Mouse (Mus musculus): ENCODE measurements around the gene Otud7b. TPM values are rescaled to one million over a fixed set of nuclear protein-coding genes. Genes with fewer than 3 reads are reported as not detected.
"Not testable (repeated sequence)": the region's sequence is repeated elsewhere in the genome, so short reads cannot be mapped to it uniquely, and the experiment has no call there.

Gene Otud7b
- polyA plus RNA-seq, 1 experiment from 2014 or later, result 26.1 TPM

DNA sequence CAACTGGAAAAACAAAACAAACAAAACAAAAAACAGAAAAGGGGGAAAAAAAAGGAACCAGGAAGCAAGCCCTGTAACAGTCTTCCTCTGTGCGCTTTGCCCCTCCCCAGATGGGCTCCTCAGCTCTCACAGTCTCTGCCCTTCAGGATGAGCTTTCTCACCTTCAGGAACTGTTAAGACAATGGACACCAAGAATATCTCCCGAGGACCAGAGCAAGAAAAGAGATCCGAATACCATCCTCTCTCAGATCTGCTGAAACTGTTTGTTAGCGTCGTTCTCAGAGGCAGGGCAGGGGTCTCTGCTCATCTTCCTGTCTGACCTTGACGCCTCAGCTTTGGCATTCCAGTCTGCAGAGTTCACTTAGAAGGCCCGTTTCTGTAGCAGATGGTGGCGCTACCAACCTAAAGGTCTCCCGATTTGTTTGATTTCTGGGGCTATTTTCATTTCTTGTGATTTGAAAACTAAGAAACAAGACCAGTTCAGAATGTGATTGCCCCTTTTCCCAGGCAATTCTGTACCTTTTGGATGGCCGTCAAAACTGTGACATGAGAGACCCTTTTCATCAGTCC, 66.7 kb downstream of the Otud7b start:
- WGBS, result 66% methylated on average over 10 of the region's 10 CpGs
- H3K27ac ChIP-seq (replicated peaks), result peak overlapping the region; percentile 99
- no peak for ATAC-seq (ENCODE audit: insufficient number of reproducible peaks, low FRiP score, low TSS enrichment, low read depth)
- peaks cover 32% of the 10 kb centered on the region for H3K36me3 ChIP-seq
- peaks cover 34% of the 10 kb centered on the region for H3K4me1 ChIP-seq
- no peaks in the 10 kb centered on the region for H3K9me3 ChIP-seq (replicated peaks)
- H3K27me3 ChIP-seq, result no peaks in the 10 kb centered on the region
- no peak overlapping the region for H3K9ac ChIP-seq
- peak overlapping the region; percentile 93 for H3K4me3 ChIP-seq (replicated peaks)
- peak overlapping the region; percentile 63 for H3K4me2 ChIP-seq (replicated peaks)

DNA sequence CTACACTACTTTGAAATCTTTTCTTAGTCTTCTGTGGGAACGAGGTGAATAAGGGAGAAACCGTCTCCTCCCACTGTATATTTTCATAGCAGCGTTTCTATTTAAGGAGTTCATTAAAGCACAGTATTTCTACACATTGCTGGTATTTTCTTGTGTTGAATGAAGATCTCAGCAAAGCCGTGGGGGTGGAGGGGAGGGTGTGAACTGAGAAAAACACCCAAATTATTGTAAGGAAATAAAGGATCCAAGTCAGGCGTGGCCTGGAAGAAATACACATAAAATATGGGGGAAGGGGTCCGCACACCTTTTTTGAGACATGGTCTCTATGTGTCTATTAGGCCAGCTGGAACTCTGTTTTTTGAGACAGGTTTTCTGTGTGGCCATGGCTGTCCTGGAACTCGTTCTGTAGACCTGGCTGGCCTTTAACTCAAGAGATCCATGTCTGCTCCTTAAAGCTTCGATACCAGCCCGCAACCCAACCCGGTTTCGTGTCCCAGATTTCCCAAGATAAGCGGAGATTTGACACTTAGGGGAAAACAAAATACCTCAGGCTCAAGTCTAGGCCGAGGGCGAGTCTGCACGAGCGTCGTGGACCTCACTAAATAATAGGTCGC, 67.4 kb downstream of the Otud7b start:
- Histone ChIP-seq H3K27ac (replicated peaks) (peak overlapping the region; percentile 99), H3K4me2 (replicated peaks) (peak overlapping the region; percentile 63), H3K4me1 (peaks cover 34% of the 10 kb centered on the region), H3K36me3 (peaks cover 39% of the 10 kb centered on the region), H3K4me3 (replicated peaks) (peak overlapping the region; percentile 93), H3K9ac (peak overlapping the region; percentile 78), H3K27me3 (no peaks in the 10 kb centered on the region), H3K9me3 (replicated peaks) (no peaks in the 10 kb centered on the region)
- ATAC-seq (ENCODE audit: insufficient number of reproducible peaks, low FRiP score, low TSS enrichment, low read depth), result no peak
- 16% methylated on average over 18 of the region's 18 CpGs for WGBS

DNA sequence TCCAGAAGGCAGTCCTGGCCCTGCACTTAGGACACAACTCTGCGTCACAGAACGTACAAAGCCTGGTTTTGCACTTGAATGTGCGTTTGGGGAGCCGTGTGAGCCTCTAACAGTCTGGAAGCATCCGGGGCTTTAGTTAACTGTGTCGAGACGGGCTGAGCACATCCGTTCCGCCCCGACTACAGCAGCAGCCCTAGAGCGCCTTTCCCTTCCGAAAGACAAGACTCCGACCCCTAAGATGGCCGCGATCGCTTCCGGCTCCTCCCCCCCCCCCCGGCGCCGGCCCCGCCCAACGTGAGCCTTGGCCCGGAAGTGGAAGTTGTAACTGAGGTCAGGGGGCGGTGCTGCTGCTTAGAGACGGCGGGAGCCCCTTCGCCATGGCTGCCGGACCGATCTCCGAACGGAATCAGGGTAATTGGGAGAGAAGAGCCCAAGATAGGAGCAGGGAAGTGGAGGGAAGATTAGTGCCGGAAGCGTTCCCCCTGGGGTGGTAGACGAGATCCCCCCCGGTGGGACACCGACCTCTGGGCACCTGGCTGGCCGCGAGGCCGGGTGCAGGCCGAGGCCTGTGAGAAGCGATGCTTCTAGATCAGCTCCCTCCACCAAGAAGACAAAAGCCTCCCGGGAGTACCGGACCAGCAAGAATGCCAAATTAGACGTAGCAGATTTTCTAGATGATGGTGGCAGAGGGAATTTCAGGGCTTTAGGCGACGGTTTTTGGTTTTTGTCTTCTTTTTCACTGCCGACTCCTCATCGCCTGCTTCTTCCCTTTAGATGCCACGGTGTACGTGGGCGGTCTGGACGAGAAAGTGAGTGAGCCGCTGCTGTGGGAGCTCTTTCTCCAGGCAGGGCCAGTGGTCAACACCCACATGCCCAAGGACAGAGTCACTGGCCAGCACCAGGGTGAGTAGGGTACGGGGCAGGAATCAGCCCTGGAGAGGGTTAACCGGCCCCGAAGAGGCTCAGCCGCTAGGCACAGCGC, 68.2 kb downstream of the Otud7b start, which contains the start of gene Sf3b4:
Sf3b4 (plus strand) TSS at position 136 of the 982 bp plus-strand sequence.
- peak within 1 kb of the TSS; percentile 86 for H3K4me2 ChIP-seq (replicated peaks)
- peak within 1 kb of the TSS; percentile 99 for H3K27ac ChIP-seq (replicated peaks)
- H3K36me3 ChIP-seq, result peaks cover 43% of the 10 kb centered on the region
- ATAC-seq (ENCODE audit: insufficient number of reproducible peaks, low FRiP score, low TSS enrichment, low read depth), result peak; percentile 91
- peaks cover 34% of the 10 kb centered on the region for H3K4me1 ChIP-seq
- H3K4me3 ChIP-seq (replicated peaks), result peak within 1 kb of the TSS; percentile 93
- H3K9me3 ChIP-seq (replicated peaks), result no peaks in the 10 kb centered on the region
- no peaks in the 10 kb centered on the region for H3K27me3 ChIP-seq
- WGBS, result under 1% methylated on average over 58 of the region's 58 CpGs
- peak within 1 kb of the TSS; percentile 78 for H3K9ac ChIP-seq

DNA sequence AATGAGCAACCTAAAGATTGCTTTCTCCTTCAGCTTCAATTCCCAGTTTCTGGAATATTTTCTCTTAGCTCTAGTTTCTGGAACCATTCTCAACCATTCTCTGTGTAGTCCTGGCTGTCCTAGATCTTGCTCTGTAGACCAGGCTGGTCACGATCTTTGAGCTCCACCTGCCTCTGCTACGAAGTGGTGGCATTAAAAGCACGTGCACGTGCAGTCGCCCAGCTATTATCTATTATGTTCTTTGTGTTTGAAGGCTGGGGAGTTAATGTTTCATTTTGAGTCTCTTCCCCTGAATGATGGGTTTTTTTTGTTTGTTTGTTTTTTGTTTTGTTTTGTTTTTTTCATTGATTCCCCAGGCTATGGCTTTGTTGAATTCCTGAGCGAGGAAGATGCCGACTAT, 68.9 kb downstream of the Otud7b start:
- H3K9me3 ChIP-seq (replicated peaks), result no peaks in the 10 kb centered on the region
- no peak for ATAC-seq (ENCODE audit: insufficient number of reproducible peaks, low FRiP score, low TSS enrichment, low read depth)
- no peaks in the 10 kb centered on the region for H3K27me3 ChIP-seq
- H3K4me3 ChIP-seq (replicated peaks), result peak overlapping the region; percentile 93
- no peak overlapping the region for H3K27ac ChIP-seq (replicated peaks)
- peaks cover 34% of the 10 kb centered on the region for H3K4me1 ChIP-seq
- H3K4me2 ChIP-seq (replicated peaks), result peak overlapping the region; percentile 86
- peak overlapping the region; percentile 74 for H3K9ac ChIP-seq
- 27% methylated on average over 7 of the region's 7 CpGs for WGBS
- H3K36me3 ChIP-seq, result peaks cover 49% of the 10 kb centered on the region

DNA sequence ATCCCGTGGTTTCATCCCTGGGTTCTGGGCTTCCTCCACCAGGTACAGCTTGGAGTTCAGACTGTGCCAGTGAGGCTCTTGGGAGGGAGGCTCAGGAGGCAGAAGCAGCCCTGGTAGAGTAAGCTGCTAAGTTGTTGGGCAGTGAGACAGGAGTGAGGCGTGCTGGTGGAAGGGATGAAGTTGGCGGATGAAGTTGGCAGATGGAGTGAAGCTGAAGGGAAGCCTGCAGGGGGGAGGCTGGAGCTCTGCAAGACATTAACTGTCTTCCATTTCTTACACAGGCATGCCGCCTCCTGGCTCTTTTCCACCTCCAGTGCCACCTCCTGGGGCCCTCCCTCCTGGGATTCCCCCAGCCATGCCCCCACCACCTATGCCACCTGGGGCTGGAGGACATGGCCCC, 69.7 kb downstream of the Otud7b start:
- WGBS, result 90% methylated on average over 4 of the region's 4 CpGs
- H3K4me3 ChIP-seq (replicated peaks), result peak overlapping the region; percentile 7; the same call in 1 of the 2 replicates
- not testable (repeated sequence) for H3K27me3 ChIP-seq; H3K27ac ChIP-seq (replicated peaks); H3K9ac ChIP-seq; H3K9me3 ChIP-seq (replicated peaks); ATAC-seq (ENCODE audit: insufficient number of reproducible peaks, low FRiP score, low TSS enrichment, low read depth); H3K4me2 ChIP-seq (replicated peaks)
- peaks cover 51% of the 10 kb centered on the region for H3K36me3 ChIP-seq
- H3K4me1 ChIP-seq, result peaks cover 36% of the 10 kb centered on the region

DNA sequence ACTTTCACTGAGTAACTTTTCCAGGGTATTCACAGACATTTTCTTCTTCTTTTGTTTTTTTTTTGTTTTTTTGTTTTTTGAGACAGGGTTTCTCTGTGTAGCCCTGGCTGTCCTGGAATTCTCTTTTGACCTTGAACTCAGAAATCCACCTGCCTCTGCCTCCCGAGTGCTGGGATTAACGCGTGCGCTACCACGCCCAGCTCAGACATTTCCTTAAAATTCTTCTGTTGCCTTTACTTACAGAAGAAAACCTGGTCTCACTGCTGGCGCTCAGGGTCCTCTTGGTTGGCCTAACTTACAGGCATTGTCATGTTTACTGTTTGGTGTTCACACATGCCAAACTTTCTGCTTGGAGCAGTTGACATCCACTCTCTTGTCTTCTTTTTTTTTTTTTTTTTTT, 70.9 kb downstream of the Otud7b start:
- Histone ChIP-seq H3K4me2 (replicated peaks) (no peak overlapping the region), H3K4me1 (peaks cover 40% of the 10 kb centered on the region), H3K27ac (replicated peaks) (no peak overlapping the region), H3K27me3 (no peaks in the 10 kb centered on the region), H3K9ac (no peak overlapping the region), H3K36me3 (peaks cover 42% of the 10 kb centered on the region), H3K4me3 (replicated peaks) (no peak overlapping the region), H3K9me3 (replicated peaks) (no peaks in the 10 kb centered on the region)
- WGBS, result 94% methylated on average over 6 of the region's 6 CpGs
- ATAC-seq (ENCODE audit: insufficient number of reproducible peaks, low FRiP score, low TSS enrichment, low read depth), result no peak

DNA sequence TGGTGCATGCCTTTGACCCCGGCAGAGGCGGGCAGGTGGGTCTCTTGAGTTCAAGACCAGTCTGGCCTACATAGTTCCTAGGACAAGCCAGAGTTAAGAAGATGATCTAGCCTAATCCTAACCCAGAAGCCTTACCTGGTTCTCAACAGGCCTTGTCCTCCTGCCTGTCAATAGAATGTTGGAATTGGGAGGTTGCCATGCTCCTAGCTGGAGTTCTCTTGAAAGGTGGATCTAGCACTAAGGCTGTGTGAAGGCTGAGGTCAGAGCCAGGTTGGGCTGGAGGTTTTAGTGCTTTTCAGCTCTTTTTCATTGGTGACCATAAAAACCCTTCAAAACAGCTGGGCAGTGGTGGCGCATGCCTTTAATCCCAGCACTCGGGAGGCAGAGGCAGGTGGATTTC, 74.1 kb downstream of the Otud7b start:
- ATAC-seq (ENCODE audit: insufficient number of reproducible peaks, low FRiP score, low TSS enrichment, low read depth), result no peak
- Histone ChIP-seq H3K9ac (no peak overlapping the region), H3K4me2 (replicated peaks) (no peak overlapping the region), H3K4me3 (replicated peaks) (no peak overlapping the region), H3K36me3 (peaks cover 41% of the 10 kb centered on the region), H3K27ac (replicated peaks) (no peak overlapping the region), H3K4me1 (peaks cover 43% of the 10 kb centered on the region), H3K9me3 (replicated peaks) (no peaks in the 10 kb centered on the region), H3K27me3 (no peaks in the 10 kb centered on the region)
- 88% methylated on average over 4 of the region's 4 CpGs for WGBS

DNA sequence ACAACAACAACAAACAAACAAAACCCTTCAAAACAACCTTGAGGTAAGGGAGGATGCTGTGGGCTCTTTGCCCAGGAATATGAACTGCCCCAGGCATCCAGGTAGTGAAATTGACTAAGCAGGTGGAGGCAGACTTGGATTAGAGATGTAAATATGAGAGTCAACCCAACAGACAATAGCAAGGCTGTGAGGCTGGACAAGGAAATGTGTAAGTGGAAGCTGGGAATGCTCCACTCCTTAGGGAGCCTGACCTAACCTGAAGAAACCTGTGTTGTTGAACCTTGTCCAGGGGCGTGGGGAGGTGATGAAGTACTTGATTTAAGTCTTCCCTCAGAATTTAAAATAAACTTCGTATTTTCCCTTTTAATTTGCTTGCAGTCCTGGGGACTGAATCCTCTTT, 74.6 kb downstream of the Otud7b start:
- Histone ChIP-seq H3K27me3 (no peaks in the 10 kb centered on the region), H3K9ac (no peak overlapping the region), H3K4me3 (replicated peaks) (no peak overlapping the region), H3K4me1 (peaks cover 40% of the 10 kb centered on the region), H3K36me3 (peaks cover 41% of the 10 kb centered on the region), H3K9me3 (replicated peaks) (no peaks in the 10 kb centered on the region), H3K4me2 (replicated peaks) (no peak overlapping the region), H3K27ac (replicated peaks) (no peak overlapping the region)
- 66% methylated on average over 2 of the region's 2 CpGs for WGBS
- no peak for ATAC-seq (ENCODE audit: insufficient number of reproducible peaks, low FRiP score, low TSS enrichment, low read depth)

DNA sequence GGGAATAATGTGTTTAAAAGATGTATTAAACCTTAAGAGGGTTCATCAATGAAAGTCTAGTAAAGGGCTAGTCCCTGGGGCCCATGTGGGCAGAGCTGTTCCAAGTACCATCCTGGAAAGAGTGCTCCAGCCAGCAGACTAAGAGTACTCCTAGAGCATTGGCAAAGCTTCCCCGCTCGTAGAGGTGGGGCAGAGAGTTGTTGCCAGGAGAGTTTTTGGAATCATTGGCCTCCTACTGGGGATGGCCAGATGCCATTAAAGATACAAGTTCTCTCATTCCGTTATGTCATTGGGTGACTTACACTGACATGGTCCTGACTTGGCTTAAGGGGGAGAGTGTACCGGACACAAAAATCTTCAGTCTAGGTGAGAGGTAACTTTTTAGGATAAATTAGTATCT, 75.2 kb downstream of the Otud7b start:
- Histone ChIP-seq H3K27ac (replicated peaks) (no peak overlapping the region), H3K36me3 (peaks cover 38% of the 10 kb centered on the region), H3K27me3 (no peaks in the 10 kb centered on the region), H3K4me1 (peaks cover 33% of the 10 kb centered on the region), H3K9ac (no peak overlapping the region), H3K4me3 (replicated peaks) (no peak overlapping the region), H3K4me2 (replicated peaks) (no peak overlapping the region), H3K9me3 (replicated peaks) (no peaks in the 10 kb centered on the region)
- ATAC-seq (ENCODE audit: insufficient number of reproducible peaks, low FRiP score, low TSS enrichment, low read depth), result no peak
- WGBS, result 54% methylated on average over 4 of the region's 4 CpGs

DNA sequence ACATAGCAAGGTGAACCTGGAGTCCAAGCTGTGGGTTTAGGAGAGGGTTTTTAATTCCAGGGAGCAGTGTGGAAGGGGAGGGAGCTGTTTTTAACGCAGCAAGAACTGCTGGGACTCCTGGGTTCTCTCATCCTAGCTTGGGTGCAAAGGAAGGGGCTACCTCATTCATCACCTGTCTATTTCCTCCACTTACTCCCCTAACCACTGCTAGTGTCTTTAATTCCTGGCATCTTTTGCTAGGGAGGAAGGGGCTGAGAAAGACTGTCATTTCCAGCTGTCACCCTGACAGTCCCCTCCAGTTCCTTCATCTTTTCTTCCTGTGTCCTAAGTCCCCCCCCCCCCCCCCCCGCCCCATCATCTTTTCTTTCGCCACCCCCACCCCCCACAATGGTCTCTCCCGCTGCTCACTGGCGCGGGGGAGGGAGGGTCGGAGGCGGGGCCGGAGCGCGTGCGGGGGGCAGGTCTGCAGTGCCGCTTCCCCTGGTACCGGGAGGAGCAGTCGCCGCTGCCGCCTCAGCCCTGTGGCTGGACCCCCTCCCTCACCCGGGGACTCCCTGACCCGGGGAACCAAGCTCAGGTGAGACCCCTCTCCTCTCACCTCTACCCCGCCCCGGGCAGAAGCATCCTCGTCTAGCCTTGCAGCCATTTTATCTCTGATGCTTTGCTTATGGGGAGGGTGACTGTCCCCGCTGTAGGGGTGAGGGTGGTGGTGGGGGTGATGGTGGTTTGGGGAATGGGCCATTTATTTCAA, 76.6 kb downstream of the Otud7b start, which contains the start of gene Sv2a:
Sv2a (plus strand) TSS at position 425 of the 751 bp plus-strand sequence.
- ATAC-seq (ENCODE audit: insufficient number of reproducible peaks, low FRiP score, low TSS enrichment, low read depth), result peak; percentile 52; the same call in 1 of the 2 replicates
- Histone ChIP-seq H3K4me2 (replicated peaks) (peak within 1 kb of the TSS; percentile 81), H3K27ac (replicated peaks) (no peak within 1 kb of the TSS), H3K9ac (peak within 1 kb of the TSS; percentile 37), H3K36me3 (peaks cover 26% of the 10 kb centered on the region), H3K4me1 (peaks cover 29% of the 10 kb centered on the region), H3K27me3 (no peaks in the 10 kb centered on the region), H3K9me3 (replicated peaks) (no peaks in the 10 kb centered on the region), H3K4me3 (replicated peaks) (peak within 1 kb of the TSS; percentile 57)
- WGBS, result 2% methylated on average over 22 of the region's 23 CpGs
